Mouse (Mus musculus) limb, embryonic 11.5 days (tissue): Measurements from ENCODE around the gene Tbx3. TPM values are rescaled to one million over a fixed set of nuclear protein-coding genes. Genes with fewer than 3 reads are reported as not detected.

ENCODE experiments used
- ATAC-seq: fragments of 200-750 bp; cut with Nextera tagmentation; 2 replicates; pipeline ENCODE4 v1.8.0; 2017; ENCODE audit warnings: low read depth; ENCODE audit not compliant: insufficient number of reproducible peaks, low FRiP score, low TSS enrichment
- DNase-seq: peaks from one replicate; pipeline ENCODE4 v3.0.0-alpha.2; 2015; ENCODE audit warnings: low spot score
- H3K27ac ChIP-seq: fragments of 300-500 bp; sonication (generic); replicated peaks from 2 replicates; pipeline ENCODE4 v1.5.1; 2014; ENCODE audit warnings: low read depth, mild to moderate bottlenecking, low read length
- H3K27me3 ChIP-seq: fragments of 300-500 bp; sonication (generic); 2 replicates; pipeline ENCODE4 v1.6.1; 2014; ENCODE audit warnings: mild to moderate bottlenecking, low read length, mixed read lengths; ENCODE audit not compliant: control insufficient read depth, insufficient read depth
- H3K36me3 ChIP-seq: fragments of 300-500 bp; sonication (generic); 2 replicates; pipeline ENCODE4 v1.6.1; 2014; ENCODE audit warnings: mild to moderate bottlenecking, low read length, moderate library complexity, mixed read lengths; ENCODE audit not compliant: control insufficient read depth, insufficient read depth
- H3K4me1 ChIP-seq: fragments of 300-500 bp; sonication (generic); 2 replicates; pipeline ENCODE4 v1.6.1; 2014; ENCODE audit warnings: low read length, mixed read lengths; ENCODE audit not compliant: control insufficient read depth, insufficient read depth
- H3K4me2 ChIP-seq: fragments of 300-500 bp; sonication (generic); 2 replicates; pipeline ENCODE4 v1.6.1; 2014; ENCODE audit warnings: low read depth, mild to moderate bottlenecking, moderate library complexity; ENCODE audit not compliant: severe bottlenecking
- H3K4me3 ChIP-seq: fragments of 300-500 bp; sonication (generic); 2 replicates; pipeline ENCODE4 v1.5.1; 2014; ENCODE audit warnings: low read depth, low read length
- H3K9ac ChIP-seq: fragments of 300-500 bp; sonication (generic); 2 replicates; pipeline ENCODE4 v1.6.1; 2014; ENCODE audit warnings: mild to moderate bottlenecking, low read length
- H3K9me3 ChIP-seq: fragments of 300-500 bp; sonication (generic); 2 replicates; pipeline ENCODE4 v1.6.1; 2016; ENCODE audit warnings: low read length; ENCODE audit not compliant: control insufficient read depth
- WGBS: fragments of 180-500 bp; shearing (Covaris S2); extraction: QIAGEN DNeasy Blood & Tissue Kit; methylation state at CpG from one replicate; pipeline ENCODE4 v1.1.7; 2014; 5-methylcytosine and 5-hydroxymethylcytosine counted together
- polyA plus RNA-seq: library from polyadenylated mRNA; unstranded; fragments of >200 nt; fragmentation: Nextera tagmentation; extraction: Ambion mirVana; gene quantifications from 2 replicates; pipeline ENCODE4 v1.2.1, GENCODE M21; 2014

Tbx3 gene
- polyA plus RNA-seq: 42.6 and 52.2 TPM in 2 replicates

DNA sequence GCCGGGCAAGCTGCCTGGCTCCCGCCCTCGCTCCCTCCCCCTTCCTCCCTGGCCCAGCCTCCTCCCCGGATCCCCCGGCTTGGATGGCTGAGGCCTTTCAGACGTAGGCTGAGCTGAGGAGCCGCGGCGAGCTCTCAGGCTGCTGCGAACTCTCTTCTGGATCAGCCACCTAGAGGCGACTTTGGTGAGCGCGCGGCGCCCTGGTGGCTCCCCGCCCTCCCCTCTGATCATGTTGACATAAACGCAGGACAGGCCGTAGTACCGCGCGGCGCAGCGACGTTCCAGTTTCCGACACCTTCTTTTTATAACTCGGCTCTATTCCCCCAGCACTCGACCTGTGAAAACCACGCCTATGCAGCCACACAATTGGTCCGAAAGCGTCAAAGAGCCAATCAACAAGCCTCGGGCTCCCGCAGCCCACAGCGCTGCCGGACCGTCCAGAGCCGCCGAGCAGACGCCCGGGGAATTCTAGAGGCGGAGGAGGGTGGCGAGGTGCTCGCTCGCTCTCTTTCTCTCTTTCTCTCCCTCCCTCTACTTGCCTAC is at the start of gene Tbx3:
Gene Tbx3, plus strand, starts transcription at position 104 of the 543 bp plus-strand sequence.
- DNase-seq (peak; percentile 95), ATAC-seq (peak; percentile 92)
- Histone ChIP-seq H3K9ac (peak within 1 kb of the TSS; percentile 91), H3K4me2 (peak within 1 kb of the TSS; percentile 68), H3K4me3 (peak within 1 kb of the TSS; percentile 66), H3K27me3 (peaks cover 67% of the 10 kb centered on the region), H3K36me3 (no peaks in the 10 kb centered on the region), H3K27ac (peak within 1 kb of the TSS; percentile 91), H3K9me3 (no peaks in the 10 kb centered on the region), H3K4me1 (peaks cover 25% of the 10 kb centered on the region)
- under 1% methylated on average over 43 of the region's 43 CpGs for WGBS

DNA sequence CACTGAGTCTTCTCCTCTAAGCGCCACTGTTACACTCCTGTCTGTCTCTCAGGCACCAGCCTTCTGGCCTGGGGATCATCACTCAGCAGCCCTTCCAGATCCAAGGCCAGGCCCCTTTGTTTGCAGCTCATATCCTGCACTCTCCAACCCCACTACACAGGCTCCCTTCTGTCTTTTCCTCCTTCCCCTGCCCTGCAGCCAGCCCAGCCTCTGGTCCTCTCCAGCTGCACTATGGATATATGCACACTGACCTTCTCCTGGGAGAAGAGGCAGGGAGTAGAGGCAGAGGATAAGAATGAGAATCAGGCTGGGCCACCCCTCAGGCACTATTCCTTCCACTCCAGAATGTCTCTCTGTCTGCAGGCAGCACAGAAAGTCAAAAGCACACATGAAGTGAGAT is 48.4 kb upstream of the Tbx3 start:
- peaks cover 33% of the 10 kb centered on the region for H3K27me3 ChIP-seq
- H3K27ac ChIP-seq: no peak overlapping the region

DNA sequence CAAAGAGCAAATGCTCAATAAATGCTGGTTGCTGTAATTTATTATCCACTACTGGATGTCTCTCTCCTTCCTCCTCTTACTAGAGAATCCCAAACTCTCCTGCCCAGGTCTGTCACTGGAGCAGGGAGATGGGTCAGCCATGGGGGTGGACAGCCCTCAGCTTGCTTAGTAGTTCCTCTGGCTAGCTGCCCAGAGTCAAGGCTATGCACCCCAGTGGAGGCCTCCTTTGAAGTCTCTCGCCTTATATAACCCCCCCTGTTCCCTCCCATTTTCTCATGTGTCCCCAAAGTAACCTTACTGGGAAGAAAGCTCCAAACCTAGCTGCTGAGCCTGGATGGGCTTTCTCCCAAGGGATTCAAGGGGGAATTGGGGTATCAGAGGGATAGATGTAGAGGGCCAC is 45.9 kb upstream of the Tbx3 start:
- H3K4me3 ChIP-seq: no peak overlapping the region
- peaks cover 28% of the 10 kb centered on the region for H3K4me1 ChIP-seq
- no peak overlapping the region for H3K9ac ChIP-seq
- no peaks in the 10 kb centered on the region for H3K36me3 ChIP-seq
- H3K4me2 ChIP-seq: no peak overlapping the region
- no peaks in the 10 kb centered on the region for H3K9me3 ChIP-seq
- peaks cover 39% of the 10 kb centered on the region for H3K27me3 ChIP-seq
- DNase-seq (no peak), ATAC-seq (no peak)
- no peak overlapping the region for H3K27ac ChIP-seq
- WGBS: 59% methylated on average over 1 of the region's 1 CpGs

More for the DNA sequence above, 48.4 kb upstream of the Tbx3 start:
- no peak overlapping the region for H3K4me3 ChIP-seq
- no peak for ATAC-seq
- 63% methylated on average over 1 of the region's 1 CpGs for WGBS
- H3K9me3 ChIP-seq: no peaks in the 10 kb centered on the region
- no peak overlapping the region for H3K4me2 ChIP-seq
- H3K9ac ChIP-seq: no peak overlapping the region
- H3K36me3 ChIP-seq: no peaks in the 10 kb centered on the region
- peaks cover 22% of the 10 kb centered on the region for H3K4me1 ChIP-seq
- DNase-seq: no peak

DNA sequence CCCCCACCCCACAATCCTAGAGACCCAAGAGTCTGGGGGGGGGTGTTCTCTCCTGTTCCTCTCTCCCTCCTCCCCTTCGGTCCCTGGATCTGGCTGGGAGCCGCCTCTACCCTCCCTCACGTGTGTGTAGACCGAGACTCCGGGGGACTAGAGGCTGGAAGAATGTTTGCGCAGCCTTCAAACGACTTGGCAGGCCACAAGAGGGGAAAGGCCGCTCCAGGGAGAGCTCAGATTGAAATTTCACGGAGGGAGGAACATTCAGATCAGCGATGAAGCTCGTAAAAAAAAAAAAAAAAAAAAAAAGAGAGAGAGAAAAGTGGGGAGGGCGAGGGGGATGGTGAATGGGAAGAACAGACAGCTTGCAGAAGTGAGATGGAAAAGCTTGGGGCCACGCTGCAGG is 44.9 kb upstream of the Tbx3 start:
- no peak overlapping the region for H3K9ac ChIP-seq
- WGBS: 3% methylated on average over 13 of the region's 13 CpGs
- ATAC-seq (no peak), DNase-seq (peak; percentile 44)
- no peak overlapping the region for H3K27ac ChIP-seq
- H3K4me2 ChIP-seq: no peak overlapping the region
- H3K4me3 ChIP-seq: no peak overlapping the region
- H3K36me3 ChIP-seq: no peaks in the 10 kb centered on the region
- no peaks in the 10 kb centered on the region for H3K9me3 ChIP-seq
- H3K4me1 ChIP-seq: peaks cover 21% of the 10 kb centered on the region
- H3K27me3 ChIP-seq: peaks cover 42% of the 10 kb centered on the region

- H3K9me3 ChIP-seq: no peaks in the 10 kb centered on the region
- peak overlapping the region; percentile 35; the same call in 1 of the 2 replicates for H3K4me2 ChIP-seq
- H3K4me1 ChIP-seq: peaks cover 21% of the 10 kb centered on the region
- H3K36me3 ChIP-seq: no peaks in the 10 kb centered on the region
- 8% methylated on average over 9 of the region's 9 CpGs for WGBS
- peak overlapping the region; percentile 2; the same call in 1 of the 2 replicates for H3K4me3 ChIP-seq
- DNase-seq (peak; percentile 42), ATAC-seq (no peak)
- H3K9ac ChIP-seq: no peak overlapping the region
- no peak overlapping the region for H3K27ac ChIP-seq
- peaks cover 42% of the 10 kb centered on the region for H3K27me3 ChIP-seq
These were observed 44.3 kb upstream of the Tbx3 start for GRCm38 (mm10) chr5:119626154-119626553.

DNA sequence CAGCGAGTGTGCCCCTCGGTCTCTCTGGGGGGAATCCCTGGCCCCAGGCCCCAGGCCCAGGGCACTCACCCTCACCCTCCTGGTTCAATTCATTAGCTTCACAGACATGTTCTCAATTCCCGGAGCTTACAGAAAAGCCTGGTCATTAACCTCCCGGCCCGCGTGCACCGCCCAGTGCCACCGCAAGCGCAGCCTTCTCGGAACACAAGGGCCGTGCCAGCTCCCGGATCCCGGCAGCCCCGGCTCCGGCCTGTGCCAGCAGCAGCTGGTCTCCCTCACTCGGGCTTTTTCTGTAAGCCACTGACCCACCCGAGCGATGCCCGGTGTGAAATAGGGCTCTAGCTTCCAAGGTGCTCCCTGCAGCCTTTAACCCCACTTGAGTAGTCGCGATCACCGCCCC is 43.8 kb upstream of the Tbx3 start:
- Histone ChIP-seq H3K36me3 (no peaks in the 10 kb centered on the region), H3K4me1 (peaks cover 21% of the 10 kb centered on the region), H3K27me3 (peaks cover 42% of the 10 kb centered on the region), H3K27ac (no peak overlapping the region), H3K4me2 (peak overlapping the region; percentile 35; the same call in 1 of the 2 replicates), H3K9me3 (no peaks in the 10 kb centered on the region), H3K4me3 (peak overlapping the region; percentile 2), H3K9ac (0 out of 2 replicates have a peak overlapping the region, but pooled peaks have one; percentile 13)
- DNase-seq: peak; percentile 62
- ATAC-seq: no peak
- WGBS: 1% methylated on average over 22 of the region's 22 CpGs

DNA sequence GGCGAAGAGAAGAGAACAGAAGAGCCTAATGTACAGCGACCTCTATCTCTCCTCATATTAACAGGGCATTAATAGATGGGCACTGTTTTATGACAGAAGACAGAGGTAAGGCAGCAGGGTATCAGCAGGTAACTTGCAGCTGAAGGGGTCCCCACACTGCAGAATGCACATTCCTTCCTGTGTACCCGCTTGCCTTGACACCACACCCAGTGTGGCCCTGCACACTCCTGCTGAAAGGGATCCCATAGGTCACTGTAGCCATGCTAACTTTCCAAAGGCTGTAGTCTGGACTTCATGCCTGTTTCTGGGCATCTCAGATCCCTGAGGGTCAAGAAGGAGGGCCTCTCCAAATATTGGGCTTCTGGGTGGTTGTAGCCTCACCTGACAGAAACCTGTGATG is 42.4 kb upstream of the Tbx3 start:
- Histone ChIP-seq H3K27me3 (peaks cover 42% of the 10 kb centered on the region), H3K9me3 (no peaks in the 10 kb centered on the region), H3K4me3 (no peak overlapping the region), H3K4me2 (no peak overlapping the region; the same call in 1 of the 2 replicates), H3K9ac (no peak overlapping the region), H3K4me1 (peaks cover 21% of the 10 kb centered on the region), H3K36me3 (no peaks in the 10 kb centered on the region), H3K27ac (no peak overlapping the region)
- peak; percentile 61; the same call in 1 of the 2 replicates for ATAC-seq
- WGBS: 54% methylated on average over 3 of the region's 3 CpGs
- DNase-seq: peak; percentile 37

DNA sequence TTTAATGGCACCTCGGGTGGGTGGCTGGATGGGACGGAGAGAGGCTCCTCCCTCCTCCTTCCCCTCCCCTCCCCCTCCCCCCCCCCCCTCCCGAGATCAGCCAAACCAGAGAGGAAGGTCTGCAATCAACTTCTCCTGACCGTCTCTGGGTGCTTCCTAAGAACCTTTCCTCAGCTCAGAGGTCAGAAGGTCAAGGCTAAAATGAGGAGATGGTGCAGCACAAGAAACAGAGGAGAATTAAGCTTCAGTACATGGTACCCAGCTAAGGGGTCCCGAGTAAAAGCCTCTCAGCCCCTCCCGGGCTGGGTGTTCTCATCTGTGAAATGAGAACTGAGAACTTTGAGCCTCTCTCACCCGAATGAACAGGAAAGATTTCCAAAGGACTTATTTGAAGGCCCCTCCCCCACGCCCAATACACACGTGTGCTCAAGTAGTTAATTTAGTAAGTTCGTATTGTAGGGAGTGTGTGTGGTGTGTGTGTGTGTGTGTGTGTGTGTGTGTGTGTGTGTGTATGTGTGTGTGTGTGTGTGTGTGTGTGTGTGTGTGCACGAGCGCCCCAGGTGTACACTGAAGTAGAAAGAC is 41.6 kb upstream of the Tbx3 start:
- 9% methylated on average over 12 of the region's 12 CpGs for WGBS
- H3K27me3 ChIP-seq: peaks cover 38% of the 10 kb centered on the region
- peaks cover 21% of the 10 kb centered on the region for H3K4me1 ChIP-seq
- no peaks in the 10 kb centered on the region for H3K9me3 ChIP-seq
- DNase-seq (peak; percentile 49), ATAC-seq (no peak)
- no peak overlapping the region for H3K9ac ChIP-seq
- no peak overlapping the region; the same call in 1 of the 2 replicates for H3K4me2 ChIP-seq
- no peak overlapping the region for H3K27ac ChIP-seq
- H3K36me3 ChIP-seq: no peaks in the 10 kb centered on the region
- no peak overlapping the region for H3K4me3 ChIP-seq
